Mouse (Mus musculus) kidney, postnatal 0 days (tissue): ENCODE results near the gene 9930111J21Rik2. TPM values are rescaled to one million over a fixed set of nuclear protein-coding genes. Genes with fewer than 3 reads are reported as not detected.

Experiments
- ATAC-seq: fragments of 200-750 bp; cut with Nextera tagmentation; replicated peaks from 2 replicates; pipeline ENCODE4 v1.8.0; 2017; ENCODE audit warnings: low read depth, moderate number of reproducible peaks, moderate TSS enrichment, moderate library complexity; ENCODE audit not compliant: low FRiP score
- DNase-seq: peaks from one replicate; pipeline ENCODE4 v3.0.0-alpha.2; 2016; ENCODE audit warnings: low spot score
- H3K27ac ChIP-seq: fragments of 300-500 bp; sonication (generic); 2 replicates; pipeline ENCODE4 v1.5.1; 2014; ENCODE audit warnings: mild to moderate bottlenecking
- H3K27me3 ChIP-seq: fragments of 300-500 bp; sonication (generic); 2 replicates; pipeline ENCODE4 v1.6.1; 2014; ENCODE audit warnings: low read length, mixed read lengths; ENCODE audit not compliant: insufficient read depth
- H3K36me3 ChIP-seq: fragments of 300-500 bp; sonication (generic); 2 replicates; pipeline ENCODE4 v1.6.1; 2014; ENCODE audit warnings: low read length, mixed read lengths; ENCODE audit not compliant: insufficient read depth
- H3K4me1 ChIP-seq: fragments of 300-500 bp; sonication (generic); replicated peaks from 2 replicates; pipeline ENCODE4 v1.6.1; 2014; ENCODE audit warnings: antibody characterized with exemption, low read length, mixed read lengths; ENCODE audit not compliant: insufficient read depth
- H3K4me2 ChIP-seq: fragments of 300-500 bp; sonication (generic); 2 replicates; pipeline ENCODE4 v1.6.1; 2014; ENCODE audit warnings: mild to moderate bottlenecking, low read length, moderate library complexity, mixed read lengths
- H3K4me3 ChIP-seq: fragments of 300-500 bp; sonication (generic); replicated peaks from 2 replicates; pipeline ENCODE4 v1.5.1; 2014; ENCODE audit warnings: low read depth, low read length
- H3K9ac ChIP-seq: fragments of 300-500 bp; sonication (generic); 2 replicates; pipeline ENCODE4 v1.6.1; 2014; ENCODE audit warnings: low read depth, low read length
- H3K9me3 ChIP-seq: fragments of 300-500 bp; sonication (generic); replicated peaks from 2 replicates; pipeline ENCODE4 v1.6.1; 2016; ENCODE audit warnings: low read length, inconsistent platforms, mixed read lengths
- CTCF ChIP-seq: IDR thresholded peaks from 2 replicates; pipeline ENCODE4 v1.5.1; 2016; ENCODE audit warnings: antibody characterized with exemption, low read depth, mild to moderate bottlenecking, moderate library complexity
- WGBS: fragments of 180-500 bp; shearing (Covaris S2); extraction: QIAGEN DNeasy Blood & Tissue Kit; methylation state at CpG from one replicate; pipeline ENCODE4 v1.1.7; 2014; 5-methylcytosine and 5-hydroxymethylcytosine counted together
- polyA plus RNA-seq: library from polyadenylated mRNA; unstranded; fragments of >200 nt; fragmentation: Nextera tagmentation; extraction: Ambion mirVana; gene quantifications from 2 replicates; pipeline ENCODE4 v1.2.1, GENCODE M21; 2015

Gene 9930111J21Rik2
- polyA plus RNA-seq, 1 experiment from 2014 or later: 0.68 TPM

GRCm38 (mm10) chr11:49091171-49091570 lies 40.1 kb upstream of the 9930111J21Rik2 start:
- Histone ChIP-seq H3K4me1 (no peaks in the 10 kb centered on the region), H3K36me3 (no peaks in the 10 kb centered on the region), H3K27ac (no peak overlapping the region), H3K9me3 (no peaks in the 10 kb centered on the region), H3K4me3 (no peak overlapping the region), H3K27me3 (no peaks in the 10 kb centered on the region), H3K4me2 (no peak overlapping the region), H3K9ac (no peak overlapping the region)
- ATAC-seq (no peak), DNase-seq (no peak)
- no peak for TF ChIP-seq CTCF
- 85% methylated on average over 4 of the region's 4 CpGs for WGBS

- Histone ChIP-seq H3K27ac (no peak overlapping the region), H3K4me1 (no peaks in the 10 kb centered on the region), H3K36me3 (no peaks in the 10 kb centered on the region), H3K9ac (no peak overlapping the region), H3K4me2 (no peak overlapping the region), H3K4me3 (no peak overlapping the region), H3K9me3 (no peaks in the 10 kb centered on the region), H3K27me3 (no peaks in the 10 kb centered on the region)
- DNase-seq (no peak), ATAC-seq (no peak)
- WGBS: 87% methylated on average over 5 of the region's 5 CpGs
- TF ChIP-seq CTCF: no peak
These were observed 39.5 kb upstream of the 9930111J21Rik2 start for GRCm38 (mm10) chr11:49090551-49090950.

GRCm38 (mm10) chr11:49089735-49090507 lies 38.9 kb upstream of the 9930111J21Rik2 start:
- no peak for ATAC-seq
- Histone ChIP-seq H3K4me1 (0 out of 2 replicates have a peak, but pooled peaks cover under 1% of the 10 kb centered on the region), H3K27ac (no peak overlapping the region), H3K9me3 (no peaks in the 10 kb centered on the region), H3K4me3 (no peak overlapping the region), H3K27me3 (no peaks in the 10 kb centered on the region), H3K36me3 (no peaks in the 10 kb centered on the region), H3K9ac (no peak overlapping the region), H3K4me2 (no peak overlapping the region)
- WGBS: 78% methylated on average over 3 of the region's 3 CpGs
- no peak for DNase-seq
- no peak for TF ChIP-seq CTCF

- no peak for TF ChIP-seq CTCF
- H3K9me3 ChIP-seq: no peaks in the 10 kb centered on the region
- WGBS: 88% methylated on average over 5 of the region's 5 CpGs
- H3K27me3 ChIP-seq: no peaks in the 10 kb centered on the region
- H3K36me3 ChIP-seq: no peaks in the 10 kb centered on the region
- DNase-seq (no peak), ATAC-seq (no peak)
- no peak overlapping the region for H3K9ac ChIP-seq
- 0 out of 2 replicates have a peak, but pooled peaks cover 3% of the 10 kb centered on the region for H3K4me1 ChIP-seq
- no peak overlapping the region for H3K4me2 ChIP-seq
- no peak overlapping the region for H3K27ac ChIP-seq
- H3K4me3 ChIP-seq: no peak overlapping the region
These were observed 38.1 kb upstream of the 9930111J21Rik2 start for GRCm38 (mm10) chr11:49088990-49089652.

GRCm38 (mm10) chr11:49087830-49088616 lies 37.0 kb upstream of the 9930111J21Rik2 start:
- H3K36me3 ChIP-seq: no peaks in the 10 kb centered on the region
- no peak for TF ChIP-seq CTCF
- H3K9ac ChIP-seq: no peak overlapping the region
- H3K4me1 ChIP-seq: 0 out of 2 replicates have a peak, but pooled peaks cover 3% of the 10 kb centered on the region
- DNase-seq (peak; percentile 52), ATAC-seq (0 out of 2 replicates have a peak, but pooled peaks have one; percentile 68)
- no peaks in the 10 kb centered on the region for H3K27me3 ChIP-seq
- H3K4me2 ChIP-seq: peak overlapping the region; percentile 31
- H3K4me3 ChIP-seq: no peak overlapping the region; the same call in 1 of the 2 replicates
- H3K27ac ChIP-seq: no peak overlapping the region
- no peaks in the 10 kb centered on the region for H3K9me3 ChIP-seq
- WGBS: 41% methylated on average over 22 of the region's 22 CpGs

GRCm38 (mm10) chr11:49086858-49087361 lies 35.9 kb upstream of the 9930111J21Rik2 start:
- Histone ChIP-seq H3K36me3 (no peaks in the 10 kb centered on the region), H3K4me2 (no peak overlapping the region), H3K9me3 (no peaks in the 10 kb centered on the region), H3K4me1 (0 out of 2 replicates have a peak, but pooled peaks cover 7% of the 10 kb centered on the region), H3K9ac (no peak overlapping the region), H3K27ac (peak overlapping the region; percentile 58; the same call in 1 of the 2 replicates), H3K27me3 (no peaks in the 10 kb centered on the region), H3K4me3 (no peak overlapping the region)
- ATAC-seq (no peak), DNase-seq (no peak)
- WGBS: 81% methylated on average over 6 of the region's 6 CpGs
- no peak for TF ChIP-seq CTCF
